Mouse (Mus musculus) kidney, adult 9 months (tissue): Measurements from ENCODE around the gene Fcgr4.
A peak's percentile ranks its signal among the peaks of the same experiment; 100 is the strongest.

Experiments used
- DNase-seq: peaks from one replicate; pipeline ENCODE4 v3.0.0; 2022

Fcgr4 gene

DNA sequence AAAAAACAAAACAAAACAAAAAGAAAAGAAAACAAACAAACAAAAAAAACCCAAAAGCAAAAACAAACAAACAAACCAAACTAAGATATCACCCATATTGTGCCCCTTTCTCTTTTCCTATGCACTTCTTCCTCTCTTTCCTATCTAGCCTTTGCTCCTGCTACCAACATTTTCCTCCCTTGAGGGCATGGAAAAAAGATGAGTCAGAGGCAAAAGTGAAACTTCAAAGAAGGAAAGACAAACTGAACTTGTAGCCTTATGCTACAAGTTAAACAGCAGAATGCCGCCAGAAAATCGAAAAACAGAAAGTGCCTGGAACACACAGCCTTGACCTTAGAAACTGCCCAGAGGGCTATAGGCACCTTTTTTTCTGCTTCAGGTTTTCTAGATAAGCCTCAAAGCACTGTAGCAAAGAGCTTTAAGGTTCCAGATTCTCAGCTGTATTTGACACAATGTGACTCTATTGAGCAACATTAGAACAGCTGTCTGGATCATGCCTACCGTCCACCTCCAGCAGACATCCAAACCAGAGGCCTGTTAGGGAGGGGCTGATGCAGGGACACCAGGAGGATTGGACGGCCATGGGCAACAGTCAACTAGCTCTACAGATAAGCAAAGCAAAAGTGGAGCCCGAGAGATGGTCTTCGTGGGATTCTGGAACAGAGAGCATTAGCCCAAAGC, 1.9 kb upstream of the Fcgr4 start:
- no peak for DNase-seq

DNA sequence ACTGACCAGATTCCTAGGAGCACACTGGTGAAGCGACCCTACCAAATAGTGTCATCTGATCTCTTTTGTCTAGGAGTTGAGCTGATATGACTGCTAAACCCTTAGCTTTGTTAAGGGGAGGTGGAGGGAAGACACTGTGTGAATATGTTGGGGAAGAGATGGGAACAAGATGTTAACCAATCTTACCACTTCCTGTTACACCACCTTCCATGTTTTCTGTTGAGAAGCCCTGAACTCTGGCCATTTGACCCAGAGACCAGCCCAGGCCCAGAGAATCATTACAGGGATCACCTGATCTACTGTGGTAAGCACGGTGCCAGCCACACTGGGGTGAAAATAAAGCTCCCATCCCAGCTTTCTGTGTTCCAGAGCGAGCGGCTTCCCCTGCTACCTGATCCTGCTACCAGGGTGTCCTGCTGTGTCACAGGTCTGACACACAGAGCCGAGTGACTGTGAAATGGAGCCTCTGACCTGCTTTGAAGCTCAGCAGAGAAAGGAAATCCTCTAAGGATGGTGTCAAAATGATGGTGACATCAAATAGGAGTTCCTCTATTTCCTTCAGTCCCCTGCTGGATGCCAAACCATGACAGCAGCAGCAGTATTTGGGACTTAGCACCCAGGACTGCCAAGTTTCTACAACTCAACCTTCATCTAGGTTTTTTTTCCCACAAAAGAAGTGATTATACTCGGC, 1.1 kb upstream of the Fcgr4 start:
- DNase-seq: no peak

DNA sequence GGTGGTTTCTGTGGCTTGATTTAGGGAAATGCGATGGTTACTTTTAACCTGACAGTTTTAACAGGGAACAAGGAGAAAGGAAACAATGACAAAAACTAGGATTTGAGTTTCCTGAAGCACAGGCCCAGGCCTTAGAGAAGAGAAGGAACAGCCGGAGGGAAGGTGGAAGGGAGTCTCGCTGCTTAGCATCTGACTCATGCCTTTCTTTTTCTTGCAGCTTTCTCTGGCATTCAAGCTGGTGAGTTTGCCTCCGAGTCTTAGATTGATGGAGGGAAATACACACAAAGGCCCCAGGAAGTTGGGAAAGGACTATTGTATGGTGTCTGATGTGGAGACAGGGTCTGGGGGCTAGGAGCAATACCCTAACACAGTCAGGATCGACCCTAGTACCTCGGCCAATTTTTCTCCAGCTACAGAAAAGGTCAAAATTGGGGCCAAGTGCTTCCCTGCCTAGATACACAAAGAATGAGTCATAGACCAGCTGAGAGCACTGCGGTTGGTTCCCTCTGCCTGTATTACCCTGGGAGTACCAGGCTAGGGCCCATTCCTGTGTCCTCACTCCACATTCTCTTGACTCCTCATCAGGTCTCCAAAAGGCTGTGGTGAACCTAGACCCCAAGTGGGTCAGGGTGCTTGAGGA, 711 bp downstream of the Fcgr4 start:
- no peak for DNase-seq

DNA sequence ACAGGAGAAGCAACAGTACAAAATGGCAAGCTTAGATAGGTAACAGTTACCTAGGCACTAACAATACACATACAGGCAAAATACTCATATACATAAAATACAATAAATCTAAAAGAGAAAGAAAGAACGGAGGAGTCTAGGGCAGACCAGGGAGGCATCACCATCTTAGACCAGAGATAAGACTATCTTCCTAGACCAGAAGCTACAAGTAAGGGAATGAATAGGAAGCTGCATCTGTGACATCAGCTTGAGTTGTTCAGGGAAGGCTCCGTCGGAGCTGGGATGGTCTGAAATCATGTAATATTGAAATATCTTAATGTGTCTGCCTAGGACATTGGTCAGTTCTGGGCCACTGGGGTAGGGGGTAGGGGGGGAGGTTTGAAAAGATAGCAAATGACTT, 13.0 kb downstream of the Fcgr4 start:
- DNase-seq: no peak

DNA sequence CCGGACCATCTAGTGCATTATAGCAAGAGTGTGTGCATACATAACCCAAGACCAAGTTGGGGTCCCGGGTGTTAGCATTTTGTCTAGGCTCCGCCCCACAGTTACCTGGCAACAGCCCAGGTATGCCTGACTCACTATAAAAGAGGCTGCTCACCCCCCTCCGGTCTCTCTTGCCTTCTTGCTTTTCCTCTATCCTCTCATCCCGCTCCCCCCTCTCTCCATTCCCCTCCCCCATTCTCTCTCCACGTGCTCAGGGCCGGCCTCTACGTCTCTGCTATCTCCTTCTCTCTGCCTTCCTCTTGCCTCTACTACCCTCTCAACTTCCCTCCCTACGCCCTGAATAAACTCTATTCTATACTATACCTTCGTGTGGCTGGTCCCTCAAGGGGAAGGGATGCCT, 14.0 kb downstream of the Fcgr4 start:
- DNase-seq: no peak

DNA sequence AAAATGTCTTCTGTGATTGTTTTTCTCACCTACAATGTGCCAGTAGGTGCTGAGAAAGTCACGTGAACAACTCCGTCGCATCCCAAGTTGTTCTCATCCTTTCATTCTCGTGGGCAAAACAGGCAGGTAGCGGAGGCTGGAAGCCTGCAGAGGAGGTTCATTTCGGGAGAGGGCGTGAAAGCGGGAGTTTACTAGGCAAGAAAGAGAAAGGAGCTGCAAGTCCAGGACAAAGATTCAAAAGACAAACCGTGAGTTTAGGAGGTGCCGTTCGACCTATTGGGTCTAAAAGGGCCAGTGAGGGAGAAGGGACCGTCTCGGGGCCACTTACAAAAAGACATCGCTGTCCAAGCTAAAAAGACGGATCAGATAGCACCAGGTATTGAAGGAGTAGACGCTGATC, 14.5 kb downstream of the Fcgr4 start:
- DNase-seq: no peak

DNA sequence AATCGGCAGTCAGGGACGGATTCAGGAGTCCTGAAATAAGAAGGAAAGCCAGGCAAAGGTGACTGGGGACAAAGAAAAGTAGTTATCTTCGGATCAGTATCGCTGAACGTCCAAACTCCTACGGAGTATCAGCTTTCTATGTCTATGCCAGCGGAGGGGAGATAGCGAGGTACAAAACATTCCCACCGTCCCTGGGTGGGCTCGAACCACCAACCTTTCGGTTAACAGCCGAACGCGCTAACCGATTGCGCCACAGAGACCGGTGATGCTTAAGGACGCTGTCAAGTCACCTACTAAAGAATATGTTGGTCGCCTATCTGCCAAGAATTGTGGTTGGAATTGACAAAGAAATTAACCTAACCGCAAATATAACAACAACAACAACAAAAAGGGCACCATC, 15.0 kb downstream of the Fcgr4 start:
- DNase-seq: peak; percentile 87

DNA sequence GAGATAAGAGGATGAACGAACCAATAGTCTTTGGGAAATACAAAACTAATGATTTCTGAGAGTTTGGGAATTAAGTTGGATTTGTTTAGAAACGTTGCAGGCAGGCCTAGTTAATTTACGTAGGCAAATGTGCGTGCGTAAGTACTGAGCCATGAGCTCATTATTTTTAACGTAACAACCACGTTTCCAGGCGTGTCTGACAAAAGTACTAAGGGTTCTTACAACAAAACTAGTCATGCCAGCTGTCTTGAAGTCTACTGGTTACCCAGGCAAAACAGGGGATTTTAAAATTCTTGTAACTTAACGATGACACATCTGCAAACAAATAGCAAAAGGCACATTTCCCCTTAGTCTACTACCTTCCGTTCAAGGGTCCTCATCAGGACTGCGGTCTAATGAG, 15.5 kb downstream of the Fcgr4 start:
- DNase-seq: no peak

DNA sequence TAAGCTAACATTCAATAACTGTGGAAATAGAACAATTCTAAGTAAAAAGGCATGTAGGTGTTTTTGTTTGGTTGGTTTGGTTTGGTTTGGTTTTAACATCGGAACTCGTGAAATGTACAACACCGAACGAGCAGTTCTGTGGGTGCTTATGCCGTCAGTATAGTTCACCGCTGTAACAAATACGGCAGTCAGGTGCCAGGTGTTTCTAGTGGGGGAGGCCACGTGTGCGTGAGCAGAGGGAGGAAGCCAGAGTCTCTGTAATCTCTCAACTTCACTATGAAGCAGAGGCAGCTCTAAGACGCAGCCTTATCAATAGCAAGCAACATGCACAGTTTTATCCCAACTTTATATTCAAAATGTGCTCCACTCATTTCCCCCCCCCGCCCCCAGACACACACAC, 16.9 kb downstream of the Fcgr4 start:
- DNase-seq: no peak

DNA sequence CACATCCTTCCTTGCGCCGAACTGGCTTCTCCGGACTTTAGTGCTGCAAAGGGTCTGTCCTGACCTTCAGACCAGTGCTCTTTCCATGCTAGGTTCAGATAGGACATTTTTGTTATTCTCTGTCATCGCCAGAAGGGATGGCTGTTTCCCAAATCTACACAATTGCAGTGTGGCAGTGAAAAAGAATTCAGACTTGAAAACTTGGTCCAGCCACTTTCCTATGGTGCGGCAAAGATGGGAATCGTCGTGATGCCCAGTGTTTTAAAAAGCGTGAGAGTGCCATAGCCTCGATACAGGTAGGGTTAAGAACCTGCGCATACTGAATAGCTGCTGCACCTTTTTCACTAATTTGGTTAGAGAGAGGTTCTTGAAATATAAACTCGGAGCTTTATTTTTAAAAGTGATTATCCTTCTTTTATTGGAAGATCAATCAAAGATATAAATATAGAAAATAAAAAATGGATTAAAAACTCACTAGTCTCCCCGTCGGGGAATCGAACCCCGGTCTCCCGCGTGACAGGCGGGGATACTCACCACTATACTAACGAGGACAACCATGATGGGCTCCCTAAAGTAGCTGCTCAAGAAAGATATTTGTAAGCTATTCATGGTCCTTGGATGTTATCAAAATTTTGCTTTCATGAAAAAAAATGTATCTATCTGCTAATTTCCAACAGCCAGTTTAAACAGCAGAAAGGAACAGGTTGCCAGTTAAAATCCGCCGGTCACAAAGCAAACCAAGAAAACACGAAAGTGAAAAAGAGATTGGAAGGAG, 18.0 kb downstream of the Fcgr4 start:
- DNase-seq: peak; percentile 81

DNA sequence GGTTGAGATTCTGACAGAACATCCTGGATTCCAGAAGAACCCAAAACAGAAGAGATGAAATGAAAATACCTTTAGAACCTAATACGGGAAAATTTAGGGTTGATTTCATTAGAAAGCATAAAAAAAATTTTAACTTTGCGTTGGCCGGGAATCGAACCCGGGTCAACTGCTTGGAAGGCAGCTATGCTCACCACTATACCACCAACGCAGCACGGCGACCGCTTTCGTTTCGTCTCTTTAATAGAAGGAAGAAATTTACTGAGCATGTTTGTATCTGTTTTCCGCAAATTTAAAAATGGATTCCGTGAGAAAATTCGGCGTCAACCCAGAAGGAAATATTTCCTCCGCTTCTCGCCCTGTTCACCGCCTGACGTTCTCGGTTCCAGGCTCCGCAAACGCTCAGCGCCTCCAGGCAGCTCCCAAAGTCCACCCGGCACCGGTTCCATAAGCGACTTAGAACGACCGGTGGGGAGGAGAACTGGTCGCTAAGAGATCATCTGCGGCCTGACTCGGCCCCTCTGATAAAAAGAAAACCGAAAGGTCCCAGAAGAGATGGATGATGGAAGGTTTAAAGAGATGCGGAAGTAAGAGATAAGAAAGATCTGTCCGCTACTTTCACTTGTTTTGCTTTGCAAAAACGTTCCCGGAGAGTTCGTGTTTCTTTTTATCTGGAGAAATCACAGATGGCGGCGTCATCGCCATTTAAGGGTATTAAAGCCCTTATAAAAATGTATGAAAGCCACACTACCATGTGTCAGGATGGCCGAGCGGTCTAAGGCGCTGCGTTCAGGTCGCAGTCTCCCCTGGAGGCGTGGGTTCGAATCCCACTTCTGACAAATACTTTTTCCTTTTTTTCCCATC, 19.4 kb downstream of the Fcgr4 start:
- peak; percentile 89 for DNase-seq

DNA sequence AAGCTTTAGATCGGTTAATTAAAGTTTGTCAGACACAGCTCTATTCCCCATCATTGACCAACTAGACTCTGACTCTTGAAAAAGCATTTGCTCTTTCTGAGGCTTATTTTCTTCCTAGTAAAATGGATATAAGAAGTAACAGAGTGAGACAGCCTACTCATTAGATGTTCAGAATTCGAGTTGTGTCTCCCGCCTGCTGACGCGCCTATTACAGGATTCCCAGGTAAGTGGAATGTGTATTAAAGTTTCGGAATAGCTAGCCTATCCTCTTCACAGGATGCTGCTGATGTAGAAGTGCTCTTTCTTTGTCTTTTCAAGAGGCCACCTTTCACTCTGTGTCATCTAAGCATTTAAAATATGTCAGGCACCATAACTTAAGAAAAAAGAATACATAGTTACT, 20.4 kb downstream of the Fcgr4 start:
- no peak for DNase-seq

DNA sequence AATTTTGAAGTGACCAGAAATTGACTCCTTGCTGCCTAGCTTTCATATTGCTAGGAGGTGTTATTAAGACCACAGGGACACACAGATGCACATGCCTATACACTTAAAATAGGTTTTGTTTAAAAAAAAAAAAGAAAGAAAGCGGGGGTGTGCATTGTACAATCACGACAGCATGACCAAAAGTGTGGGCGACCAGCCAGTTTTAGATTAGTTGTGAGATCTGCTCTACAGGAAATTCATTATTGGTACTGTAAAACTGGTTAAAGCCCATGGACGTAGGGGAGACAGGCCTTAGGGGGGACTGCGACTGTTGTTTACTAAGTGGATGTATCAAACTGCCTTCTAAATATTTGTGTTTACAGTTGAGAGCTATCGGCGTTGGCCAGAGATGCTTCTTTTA, 21.2 kb downstream of the Fcgr4 start:
- DNase-seq: no peak

DNA sequence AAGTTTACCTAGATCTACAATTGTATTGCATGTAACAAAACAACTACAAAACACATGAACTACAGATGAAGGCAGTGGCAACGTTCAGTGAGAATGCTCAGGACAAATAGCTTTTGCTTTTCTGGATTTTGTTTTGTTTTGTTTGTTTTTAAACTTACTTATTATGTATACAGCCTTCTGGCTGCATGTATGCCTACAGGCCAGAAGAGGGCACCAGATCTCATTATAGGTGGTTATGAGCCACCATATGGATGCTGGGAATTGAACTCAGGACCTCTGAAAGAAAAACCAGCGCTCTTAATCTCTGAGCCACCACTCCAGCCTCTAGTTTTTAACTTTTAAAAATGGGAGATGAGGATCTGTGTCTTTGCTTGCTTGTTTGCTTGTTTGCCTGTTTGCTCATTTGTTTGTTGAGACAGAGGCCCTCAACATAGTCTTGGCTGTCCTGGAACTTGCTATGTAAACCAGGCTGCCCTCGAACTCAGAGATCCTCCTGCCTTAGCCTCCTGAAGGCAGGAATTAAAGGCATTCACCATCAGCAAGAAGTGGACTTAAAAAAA, 25.0 kb downstream of the Fcgr4 start:
- no peak for DNase-seq

DNA sequence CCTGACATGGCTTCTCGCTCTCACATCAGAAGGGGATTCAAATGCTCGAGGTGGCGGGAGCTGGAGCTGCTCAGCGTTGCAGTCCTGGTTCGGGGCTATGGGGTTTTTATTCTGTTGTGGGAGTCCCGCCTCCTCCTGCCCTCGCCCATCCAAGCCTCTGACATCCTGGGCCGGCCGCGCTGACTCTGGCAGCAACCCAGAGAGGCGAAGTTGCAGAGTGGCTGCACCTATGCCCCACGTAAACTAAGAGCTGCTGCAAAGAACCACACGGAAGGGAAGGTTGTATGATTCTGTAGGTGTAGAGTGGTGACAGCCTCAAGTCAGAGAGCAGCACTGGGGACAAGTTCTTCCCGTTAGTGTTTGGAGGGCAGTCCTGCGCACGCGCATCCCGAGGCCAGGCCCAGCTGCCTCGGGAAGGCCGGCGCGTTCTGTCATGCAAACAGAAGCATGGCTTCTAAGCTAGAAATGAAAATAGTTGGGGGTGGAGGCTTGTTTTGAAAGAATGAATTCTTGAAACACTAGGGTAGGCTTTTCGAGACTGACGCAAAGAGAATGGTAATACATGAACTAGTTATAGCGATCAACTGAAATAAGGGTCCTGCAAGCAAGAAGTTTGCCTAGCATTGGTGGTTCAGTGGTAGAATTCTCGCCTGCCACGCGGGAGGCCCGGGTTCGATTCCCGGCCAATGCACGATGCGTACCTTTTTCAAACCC, 25.8 kb downstream of the Fcgr4 start:
- DNase-seq: peak; percentile 91

DNA sequence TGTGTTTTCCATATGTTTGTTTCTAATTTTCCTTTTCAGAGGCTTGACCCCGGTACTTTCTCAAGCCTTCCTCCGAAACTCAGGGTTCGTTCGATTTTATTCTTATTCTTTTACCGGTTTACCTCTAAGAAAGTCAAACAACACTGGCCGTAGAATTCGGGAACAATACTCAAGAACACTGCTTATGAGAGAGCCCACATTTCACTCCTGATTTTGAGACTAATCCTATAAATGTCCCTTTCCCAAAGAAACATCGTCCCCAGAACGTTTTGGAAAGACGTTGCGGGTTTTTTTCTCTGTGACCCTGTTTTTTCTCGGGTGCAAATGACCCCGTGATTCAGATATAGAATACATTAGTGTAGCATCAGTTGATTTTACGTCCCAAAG, 26.4 kb downstream of the Fcgr4 start:
- DNase-seq: no peak

DNA sequence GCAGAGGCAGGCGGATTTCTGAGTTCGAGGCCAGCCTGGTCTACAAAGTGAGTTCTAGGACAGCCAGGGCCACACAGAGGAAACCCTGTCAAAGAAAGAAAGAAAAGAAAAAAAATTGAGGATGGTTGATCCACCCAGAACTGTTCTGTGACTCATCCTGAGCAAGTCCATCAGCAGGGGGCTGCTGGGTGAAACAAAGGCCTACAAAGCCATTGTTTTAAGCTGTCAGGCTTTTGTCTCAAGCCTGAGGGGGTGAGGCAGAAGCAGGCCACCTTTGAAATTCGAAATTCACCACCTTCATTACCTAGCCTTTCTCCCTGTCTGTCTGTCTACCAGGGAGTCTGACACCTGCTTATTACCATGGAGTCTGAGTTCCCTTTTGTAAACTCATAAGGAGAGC, 27.8 kb downstream of the Fcgr4 start:
- no peak for DNase-seq

DNA sequence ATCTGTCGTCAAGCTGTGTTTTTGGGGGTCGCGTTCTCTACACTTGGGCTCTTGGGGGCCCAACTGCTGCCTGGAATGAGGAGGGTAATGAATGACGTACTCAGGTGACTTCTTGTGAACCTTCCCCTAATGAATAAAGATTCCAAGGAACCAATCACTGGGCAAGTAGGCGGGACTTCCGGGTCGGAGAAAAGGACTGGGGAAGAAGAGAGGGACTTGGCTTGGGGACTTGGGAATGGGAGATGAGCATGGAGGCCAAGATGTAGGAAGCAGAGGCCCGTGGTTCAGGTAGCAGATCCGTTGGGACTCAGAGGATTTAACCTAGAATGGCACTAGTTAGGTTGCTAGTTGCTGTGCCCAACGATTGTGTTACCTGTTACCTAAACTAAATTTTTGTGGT, 30.5 kb downstream of the Fcgr4 start:
- no peak for DNase-seq

DNA sequence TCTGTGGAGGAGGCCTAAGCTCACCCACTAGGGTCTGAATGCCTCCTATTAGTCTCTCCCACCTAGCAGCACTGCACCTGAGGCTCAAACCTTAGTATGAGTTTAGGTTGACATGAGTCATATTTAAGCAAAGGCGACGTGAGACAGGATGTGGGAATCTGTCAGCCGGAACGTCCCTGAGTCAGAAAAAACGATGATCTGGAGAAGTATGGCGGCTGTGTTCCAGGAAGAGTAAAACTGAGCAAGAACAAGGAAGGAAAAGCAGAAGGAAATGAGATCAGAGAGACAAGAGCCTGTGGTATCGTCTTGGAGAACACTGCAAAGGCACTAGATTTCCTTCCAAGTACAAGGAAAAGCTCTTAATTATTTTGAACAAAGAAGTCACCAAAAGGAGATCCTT, 32.1 kb downstream of the Fcgr4 start:
- no peak for DNase-seq

DNA sequence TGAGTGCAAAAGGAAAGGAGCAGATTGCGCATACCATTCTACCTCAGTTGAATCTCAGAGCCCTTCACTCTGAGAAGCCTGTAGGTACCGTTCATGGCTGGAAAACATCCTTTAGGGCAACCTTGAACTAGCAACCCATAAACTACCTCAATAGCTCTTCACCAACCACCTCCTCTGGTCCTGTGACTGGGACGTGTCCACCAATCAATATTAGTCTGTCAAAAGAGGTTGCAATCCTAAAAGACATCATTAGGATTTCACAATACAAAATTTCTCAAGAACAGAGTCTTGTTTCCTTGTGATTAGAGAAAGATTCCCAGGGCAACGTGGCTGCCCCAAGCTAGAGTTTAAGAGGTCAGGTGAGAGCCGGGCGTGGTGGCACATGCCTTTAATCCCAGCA, 34.6 kb downstream of the Fcgr4 start:
- no peak for DNase-seq

DNA sequence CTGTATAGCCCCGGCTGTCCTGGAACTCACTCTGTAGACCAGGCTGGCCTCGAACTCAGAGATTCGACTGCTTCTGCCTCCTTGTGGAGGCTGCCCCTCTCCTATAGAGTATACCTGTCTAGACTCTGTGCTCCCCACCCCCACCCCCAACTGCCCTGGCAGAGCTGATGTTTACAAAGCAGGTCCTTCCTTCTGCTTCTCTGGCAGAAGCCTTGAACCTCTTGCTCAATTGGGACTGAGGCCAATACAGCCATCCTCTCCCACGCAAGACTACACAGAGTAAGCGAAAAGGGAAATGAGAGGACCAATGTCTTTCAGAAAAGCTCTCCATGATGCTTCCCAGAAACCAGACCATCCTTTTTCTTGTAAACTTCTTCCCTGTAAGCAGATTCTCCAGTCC, 38.5 kb downstream of the Fcgr4 start:
- DNase-seq: no peak

DNA sequence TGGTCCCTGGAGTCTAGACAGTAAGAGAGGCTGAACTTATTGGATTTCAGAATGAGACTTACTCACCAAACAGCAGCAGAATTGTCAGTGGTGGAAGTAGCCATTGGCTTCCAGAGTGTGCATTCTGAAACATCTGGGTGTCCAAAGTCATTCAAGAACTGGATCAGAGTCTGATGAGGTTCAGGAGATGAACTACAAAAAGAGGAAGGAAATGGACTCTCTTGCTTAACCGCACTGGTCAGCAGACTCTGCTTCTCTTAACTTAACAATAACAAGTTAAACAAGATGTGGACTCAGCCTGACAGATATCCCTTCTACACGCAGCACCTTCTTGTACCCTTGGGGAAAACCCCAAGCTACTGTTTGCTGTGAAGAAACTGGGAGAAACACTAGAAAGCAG, 40.5 kb downstream of the Fcgr4 start:
- DNase-seq: no peak
